Mouse (Mus musculus) embryonic facial prominence, embryonic 14.5 days (tissue): ENCODE data around the gene Rab2b. TPM values are rescaled to one million over a fixed set of nuclear protein-coding genes. Genes with fewer than 3 reads are reported as not detected.
"Not testable (repeated sequence)": the region's sequence is repeated elsewhere in the genome, so short reads cannot be mapped to it uniquely, and the experiment has no call there.

Experiments
- ATAC-seq: fragments of 200-750 bp; cut with Nextera tagmentation; 2 replicates; pipeline ENCODE4 v1.8.0; 2017; ENCODE audit warnings: low read depth, moderate number of reproducible peaks, moderate TSS enrichment
- DNase-seq: peaks from one replicate; pipeline ENCODE4 v3.0.0-alpha.2; 2015; ENCODE audit warnings: low spot score
- H3K27ac ChIP-seq: fragments of 300-500 bp; sonication (generic); replicated peaks from 2 replicates; pipeline ENCODE4 v1.5.1; 2014; ENCODE audit warnings: low read depth, mild to moderate bottlenecking, low read length, moderate library complexity
- H3K27me3 ChIP-seq: fragments of 300-500 bp; sonication (generic); replicated peaks from 2 replicates; pipeline ENCODE4 v1.6.1; 2014; ENCODE audit warnings: low read length; ENCODE audit not compliant: control insufficient read depth, insufficient read depth
- H3K36me3 ChIP-seq: fragments of 300-500 bp; sonication (generic); 2 replicates; pipeline ENCODE4 v1.6.1; 2014; ENCODE audit warnings: low read length, mixed read lengths; ENCODE audit not compliant: control insufficient read depth, insufficient read depth
- H3K4me1 ChIP-seq: fragments of 300-500 bp; sonication (generic); 2 replicates; pipeline ENCODE4 v1.6.1; 2014; ENCODE audit warnings: antibody characterized with exemption, low read length; ENCODE audit not compliant: control insufficient read depth, insufficient read depth
- H3K4me2 ChIP-seq: fragments of 300-500 bp; sonication (generic); 2 replicates; pipeline ENCODE4 v1.6.1; 2014; ENCODE audit warnings: low read depth, mild to moderate bottlenecking, low read length, moderate library complexity, mixed read lengths
- H3K4me3 ChIP-seq: fragments of 300-500 bp; sonication (generic); 2 replicates; pipeline ENCODE4 v1.5.1; 2014; ENCODE audit warnings: low read depth, mild to moderate bottlenecking, low read length
- H3K9ac ChIP-seq: fragments of 300-500 bp; sonication (generic); 2 replicates; pipeline ENCODE4 v1.6.1; 2014; ENCODE audit warnings: low read depth, mild to moderate bottlenecking, low read length, moderate library complexity, mixed read lengths
- H3K9me3 ChIP-seq: fragments of 300-500 bp; sonication (generic); 2 replicates; pipeline ENCODE4 v1.6.1; 2016; ENCODE audit warnings: low read length; ENCODE audit not compliant: control insufficient read depth
- WGBS: fragments of 180-500 bp; shearing (Covaris S2); extraction: QIAGEN DNeasy Blood & Tissue Kit; methylation state at CpG from one replicate; pipeline ENCODE4 v1.1.7; 2014; 5-methylcytosine and 5-hydroxymethylcytosine counted together
- polyA plus RNA-seq: library from polyadenylated mRNA; unstranded; fragments of >200 nt; fragmentation: Nextera tagmentation; extraction: Ambion mirVana; gene quantifications from 2 replicates; pipeline ENCODE4 v1.2.1, GENCODE M21; 2014

Gene Rab2b
- polyA plus RNA-seq, 1 experiment from 2014 or later = 17.3 TPM

- H3K4me3 ChIP-seq = peak overlapping the region; percentile 77
- peak overlapping the region; percentile 64 for H3K4me2 ChIP-seq
- H3K9me3 ChIP-seq = 0 out of 2 replicates have a peak, but pooled peaks cover 4% of the 10 kb centered on the region
- no peak for ATAC-seq
- H3K4me1 ChIP-seq = peaks cover 15% of the 10 kb centered on the region; the same call in 1 of the 2 replicates
- H3K27ac ChIP-seq = peak overlapping the region; percentile 92
- H3K9ac ChIP-seq = peak overlapping the region; percentile 92
- H3K27me3 ChIP-seq = no peaks in the 10 kb centered on the region
- WGBS = 2% methylated on average over 15 of the region's 17 CpGs
- H3K36me3 ChIP-seq = peaks cover 44% of the 10 kb centered on the region
- DNase-seq = no peak
Measured at GRCm38 (mm10) chr14:52315283-52315780, 36.0 kb upstream of the Rab2b start.

DNA sequence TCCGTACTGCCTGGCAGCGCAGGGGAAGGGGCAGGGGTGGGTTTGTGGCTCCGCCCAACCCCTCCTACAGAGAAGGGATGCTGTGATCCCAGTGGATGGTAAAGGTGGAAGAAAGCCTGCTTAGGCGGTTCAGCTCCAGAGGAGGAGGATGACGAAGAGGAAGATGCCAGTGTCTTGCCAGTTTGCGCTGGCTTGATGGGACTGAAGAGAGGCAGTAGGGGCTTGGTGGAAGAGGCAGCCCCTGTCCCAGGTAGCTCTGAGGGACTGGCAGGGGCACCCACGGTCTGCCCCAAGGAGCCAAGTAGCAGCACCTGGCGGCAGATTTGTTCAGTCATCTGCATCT is 35.4 kb upstream of the Rab2b start:
- DNase-seq = no peak
- ATAC-seq = no peak; the same call in 1 of the 2 replicates
- peak overlapping the region; percentile 64 for H3K4me2 ChIP-seq
- peak overlapping the region; percentile 92 for H3K9ac ChIP-seq
- WGBS = 54% methylated on average over 7 of the region's 8 CpGs
- H3K9me3 ChIP-seq = 0 out of 2 replicates have a peak, but pooled peaks cover 4% of the 10 kb centered on the region
- H3K4me1 ChIP-seq = peaks cover 15% of the 10 kb centered on the region; the same call in 1 of the 2 replicates
- peaks cover 47% of the 10 kb centered on the region for H3K36me3 ChIP-seq
- no peaks in the 10 kb centered on the region for H3K27me3 ChIP-seq
- peak overlapping the region; percentile 77 for H3K4me3 ChIP-seq
- no peak overlapping the region for H3K27ac ChIP-seq

- H3K4me1 ChIP-seq = peaks cover 15% of the 10 kb centered on the region; the same call in 1 of the 2 replicates
- H3K27ac ChIP-seq = no peak overlapping the region
- no peak for DNase-seq
- no peak overlapping the region for H3K9ac ChIP-seq
- no peaks in the 10 kb centered on the region for H3K27me3 ChIP-seq
- peak overlapping the region; percentile 64; the same call in 1 of the 2 replicates for H3K4me2 ChIP-seq
- 82% methylated on average over 26 of the region's 26 CpGs for WGBS
- ATAC-seq = no peak
- peaks cover 53% of the 10 kb centered on the region for H3K36me3 ChIP-seq
- no peak overlapping the region for H3K4me3 ChIP-seq
- 0 out of 2 replicates have a peak, but pooled peaks cover 4% of the 10 kb centered on the region for H3K9me3 ChIP-seq
Measured at GRCm38 (mm10) chr14:52313931-52314807, 34.8 kb upstream of the Rab2b start.

GRCm38 (mm10) chr14:52310906-52311305 is 31.6 kb upstream of the Rab2b start:
- Histone ChIP-seq H3K9ac (no peak overlapping the region), H3K4me2 (no peak overlapping the region), H3K36me3 (peaks cover 60% of the 10 kb centered on the region), H3K4me3 (no peak overlapping the region), H3K4me1 (peaks cover 9% of the 10 kb centered on the region; the same call in 1 of the 2 replicates), H3K27ac (no peak overlapping the region), H3K9me3 (0 out of 2 replicates have a peak, but pooled peaks cover 4% of the 10 kb centered on the region), H3K27me3 (no peaks in the 10 kb centered on the region)
- ATAC-seq = no peak
- DNase-seq = no peak
- 96% methylated on average over 2 of the region's 2 CpGs for WGBS

DNA sequence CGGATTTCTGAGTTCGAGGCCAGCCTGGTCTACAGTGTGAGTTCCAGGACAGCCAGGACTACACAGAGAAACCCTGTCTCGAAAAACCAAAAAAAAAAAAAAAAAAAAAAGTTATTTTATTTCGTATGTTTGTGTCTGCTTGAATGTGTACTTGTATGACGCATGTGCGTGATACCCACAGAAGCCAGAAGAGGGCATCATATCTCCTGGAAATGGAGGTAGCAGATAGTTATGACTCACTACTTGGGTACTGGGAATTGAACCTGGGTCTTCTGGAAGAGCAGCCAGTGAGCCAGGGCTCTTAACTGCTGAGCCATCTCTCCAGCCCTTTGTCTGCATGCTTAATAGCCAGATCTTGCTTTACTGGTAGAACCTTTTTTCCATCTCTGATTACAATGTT is 31.0 kb upstream of the Rab2b start:
- not testable (repeated sequence) for DNase-seq, H3K4me3 ChIP-seq, H3K27me3 ChIP-seq, H3K4me2 ChIP-seq, ATAC-seq, H3K27ac ChIP-seq, H3K9ac ChIP-seq, H3K4me1 ChIP-seq, H3K9me3 ChIP-seq
- WGBS = 92% methylated on average over 5 of the region's 6 CpGs
- peaks cover 60% of the 10 kb centered on the region for H3K36me3 ChIP-seq

- no peak for ATAC-seq
- 0 out of 2 replicates have a peak, but pooled peaks cover 4% of the 10 kb centered on the region for H3K9me3 ChIP-seq
- H3K9ac ChIP-seq = no peak overlapping the region
- no peaks in the 10 kb centered on the region for H3K27me3 ChIP-seq
- 90% methylated on average over 2 of the region's 2 CpGs for WGBS
- no peak overlapping the region for H3K4me3 ChIP-seq
- no peak overlapping the region for H3K27ac ChIP-seq
- H3K36me3 ChIP-seq = peaks cover 23% of the 10 kb centered on the region
- peaks cover 4% of the 10 kb centered on the region; the same call in 1 of the 2 replicates for H3K4me1 ChIP-seq
- no peak overlapping the region for H3K4me2 ChIP-seq
- DNase-seq = no peak
Measured at GRCm38 (mm10) chr14:52306100-52306499, 26.8 kb upstream of the Rab2b start.

GRCm38 (mm10) chr14:52304644-52305271 is 25.4 kb upstream of the Rab2b start, which contains the start of gene Mettl3:
Mettl3 (minus strand) TSS chr14:52305128.
- peak; percentile 99 for DNase-seq
- Histone ChIP-seq H3K36me3 (peaks cover 22% of the 10 kb centered on the region), H3K27ac (peak within 1 kb of the TSS; percentile 95), H3K4me2 (peak within 1 kb of the TSS; percentile 82), H3K4me1 (peaks cover 4% of the 10 kb centered on the region; the same call in 1 of the 2 replicates), H3K27me3 (no peaks in the 10 kb centered on the region), H3K4me3 (peak within 1 kb of the TSS; percentile 75), H3K9ac (peak within 1 kb of the TSS; percentile 74), H3K9me3 (no peaks in the 10 kb centered on the region)
- ATAC-seq = peak; percentile 96
- under 1% methylated on average over 44 of the region's 46 CpGs for WGBS

GRCm38 (mm10) chr14:52303517-52303916 is 24.2 kb upstream of the Rab2b start:
- H3K27me3 ChIP-seq, H3K4me3 ChIP-seq, H3K9ac ChIP-seq, DNase-seq, ATAC-seq, H3K4me2 ChIP-seq, H3K4me1 ChIP-seq, H3K27ac ChIP-seq, H3K9me3 ChIP-seq: not testable (repeated sequence)
- WGBS = 87% methylated on average over 3 of the region's 3 CpGs
- peaks cover 22% of the 10 kb centered on the region for H3K36me3 ChIP-seq
